10 mouse cellular contexts compared by ENCODE assay signal in the genomic region with DNA sequence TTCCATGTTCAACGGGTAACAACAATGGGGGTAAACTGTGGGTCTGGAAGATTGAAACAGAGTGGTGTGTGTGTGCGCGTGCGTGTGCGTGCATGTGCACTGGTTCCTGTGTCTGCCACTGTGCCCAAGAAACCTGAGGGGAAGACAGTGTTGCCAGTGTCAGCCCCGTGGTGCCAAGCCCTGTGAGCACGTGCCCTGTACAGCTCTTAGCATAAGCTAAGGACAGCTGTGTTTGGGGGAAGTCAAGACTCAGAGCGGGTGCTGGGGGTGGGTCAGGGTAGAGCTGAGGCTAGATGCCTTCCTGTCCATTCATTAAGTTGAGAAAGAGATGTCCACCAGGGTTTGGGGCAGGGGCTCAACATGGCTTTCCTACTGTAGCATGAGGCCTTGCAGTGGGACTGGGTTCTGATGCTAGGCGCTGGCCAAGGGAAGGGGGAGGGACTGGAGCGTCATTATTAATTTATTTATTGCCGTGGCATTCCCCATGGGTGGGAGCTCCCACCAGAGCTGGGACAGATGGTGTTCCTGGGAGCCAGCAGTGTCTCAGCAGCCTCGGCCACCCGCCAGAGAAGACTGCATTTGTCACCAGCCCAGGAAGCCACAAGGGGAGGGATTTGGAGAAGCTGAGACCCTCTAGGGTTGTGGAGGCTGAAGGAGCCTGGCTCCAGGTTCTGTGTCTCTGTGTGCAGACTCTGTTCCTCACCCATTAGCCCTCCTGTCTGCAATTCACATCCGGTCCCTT. TPM values are rescaled to one million over a fixed set of nuclear protein-coding genes. Genes with fewer than 3 reads are reported as not detected.
DNase-seq lines count a peak whose midpoint lies in the region; ATAC-seq and TF ChIP-seq lines count a peak whose summit lies in the region.
"Had no signal": no experiment of that assay in that cellular context is flagged by ENCODE, and none has a peak within 500 bp of the region (broad histone marks: within the 10 kb centered on the region; RNA-seq: fewer than 3 reads in every experiment).

No protein-coding gene starts in this region.

- ATAC-seq in midbrain, embryonic 13.5 days: no peak
- ATAC-seq in hindbrain, embryonic 14.5 days (ENCODE audit: low FRiP score): 0 out of 2 replicates have a peak, but pooled peaks have one; percentile 5
- no peak for ATAC-seq in liver, embryonic 11.5 days (replicated peaks; ENCODE audit: low FRiP score)

- no peak overlapping the region for H3K9ac ChIP-seq in midbrain, embryonic 13.5 days (replicated peaks)
- no peak overlapping the region for H3K9ac ChIP-seq in hindbrain, embryonic 14.5 days
- H3K9ac ChIP-seq in liver, embryonic 11.5 days (ENCODE audit: low read depth, low read length): no peak overlapping the region

- peak; percentile 93 for DNase-seq in heart, adult 11 months
- no peak for DNase-seq in heart, postnatal 36 days
- no peak for DNase-seq in midbrain, embryonic 10.5 days (ENCODE audit: low spot score)
- no peak for DNase-seq in hindbrain, embryonic 14.5 days (ENCODE audit: low spot score)
- no peak for DNase-seq in thymus, adult 18-20 months
- no peak for DNase-seq in liver, embryonic 11.5 days (ENCODE audit: low spot score)
- DNase-seq: thymus, postnatal 25 days had no signal

- no peak for TF ChIP-seq POLR2A in myocyte (IDR thresholded peaks at IDR 0.05; ENCODE audit: insufficient read length, low read depth)

- H3K79me2 ChIP-seq in myocyte (ENCODE audit: control insufficient read depth, insufficient read depth): no peaks in the 10 kb centered on the region

- H3ac ChIP-seq in myocyte (ENCODE audit: control insufficient read depth, insufficient read length): no peak overlapping the region

- peak overlapping the region; percentile 39 for H3K27ac ChIP-seq in midbrain, embryonic 10.5 days (replicated peaks)
- no peak overlapping the region for H3K27ac ChIP-seq in midbrain, embryonic 13.5 days
- H3K27ac ChIP-seq in hindbrain, embryonic 14.5 days: 0 out of 2 replicates have a peak overlapping the region, but pooled peaks have one; percentile 38
- H3K27ac ChIP-seq in liver, embryonic 11.5 days (ENCODE audit: low read depth, low read length): no peak overlapping the region

- peaks cover 40% of the 10 kb centered on the region for H3K4me1 ChIP-seq in midbrain, embryonic 10.5 days
- H3K4me1 ChIP-seq in midbrain, embryonic 13.5 days (replicated peaks): peaks cover 30% of the 10 kb centered on the region
- H3K4me1 ChIP-seq in hindbrain, embryonic 14.5 days (replicated peaks; ENCODE audit: control insufficient read depth, insufficient read depth, low read length): peaks cover 8% of the 10 kb centered on the region; the same call in 1 of the 2 replicates
- H3K4me1 ChIP-seq in liver, embryonic 11.5 days (replicated peaks; ENCODE audit: control insufficient read depth, insufficient read depth, low read length): peaks cover 5% of the 10 kb centered on the region; the same call in 1 of the 2 replicates

- WGBS in midbrain, embryonic 10.5 days: 85% methylated on average over 14 of the region's 14 CpGs
- WGBS in midbrain, embryonic 13.5 days: 75% methylated on average over 14 of the region's 14 CpGs
- 71% methylated on average over 14 of the region's 14 CpGs for WGBS in hindbrain, embryonic 14.5 days
- 66% methylated on average over 14 of the region's 14 CpGs for WGBS in liver, embryonic 11.5 days

- intact Hi-C loops in heart, postnatal 36 days (cut with DNase I): no loop called here

- 0 out of 2 replicates have a peak, but pooled peaks cover 6% of the 10 kb centered on the region for H3K27me3 ChIP-seq in midbrain, embryonic 10.5 days (ENCODE audit: low read depth, poor library complexity, severe bottlenecking)
- H3K27me3 ChIP-seq in midbrain, embryonic 13.5 days: peaks cover 9% of the 10 kb centered on the region
- no peaks in the 10 kb centered on the region for H3K27me3 ChIP-seq in hindbrain, embryonic 14.5 days (ENCODE audit: control insufficient read depth, insufficient read depth, low read length)
- no peaks in the 10 kb centered on the region for H3K27me3 ChIP-seq in myocyte (ENCODE audit: control insufficient read depth, insufficient read depth, insufficient read length)
- H3K27me3 ChIP-seq in liver, embryonic 11.5 days (replicated peaks; ENCODE audit: control insufficient read depth, insufficient read depth, low read length): peaks cover 6% of the 10 kb centered on the region; the same call in 1 of the 2 replicates

- H3K4me3 ChIP-seq in midbrain, embryonic 10.5 days: no peak overlapping the region
- no peak overlapping the region for H3K4me3 ChIP-seq in midbrain, embryonic 13.5 days (replicated peaks)
- no peak overlapping the region for H3K4me3 ChIP-seq in hindbrain, embryonic 14.5 days (replicated peaks; ENCODE audit: low read length)
- H3K4me3 ChIP-seq in myocyte: no peak overlapping the region
- no peak overlapping the region for H3K4me3 ChIP-seq in liver, embryonic 11.5 days (ENCODE audit: low read depth, low read length)

- H3K9me3 ChIP-seq in midbrain, embryonic 10.5 days (replicated peaks): no peaks in the 10 kb centered on the region
- no peaks in the 10 kb centered on the region for H3K9me3 ChIP-seq in midbrain, embryonic 13.5 days
- no peaks in the 10 kb centered on the region for H3K9me3 ChIP-seq in hindbrain, embryonic 14.5 days (ENCODE audit: control insufficient read depth, low read length)
- H3K9me3 ChIP-seq in liver, embryonic 11.5 days (ENCODE audit: control insufficient read depth, low read length): no peaks in the 10 kb centered on the region

- H3K36me3 ChIP-seq in midbrain, embryonic 10.5 days: no peaks in the 10 kb centered on the region
- no peaks in the 10 kb centered on the region for H3K36me3 ChIP-seq in midbrain, embryonic 13.5 days
- H3K36me3 ChIP-seq in hindbrain, embryonic 14.5 days (replicated peaks; ENCODE audit: control insufficient read depth, insufficient read depth): no peaks in the 10 kb centered on the region
- H3K36me3 ChIP-seq in myocyte (ENCODE audit: control insufficient read depth, insufficient read depth): no peaks in the 10 kb centered on the region
- no peaks in the 10 kb centered on the region for H3K36me3 ChIP-seq in liver, embryonic 11.5 days (ENCODE audit: control insufficient read depth, insufficient read depth, low read length)

- no peak overlapping the region for H3K4me2 ChIP-seq in midbrain, embryonic 13.5 days (replicated peaks)
- no peak overlapping the region for H3K4me2 ChIP-seq in hindbrain, embryonic 14.5 days (replicated peaks)
- peak overlapping the region; percentile 34 for H3K4me2 ChIP-seq in myocyte (ENCODE audit: low read depth)
- no peak overlapping the region for H3K4me2 ChIP-seq in liver, embryonic 11.5 days

TF ChIP-seq in myocyte, 11 proteins besides CTCF, POLR2A, EP300 and RAD21:
- TF ChIP-seq TCF12 (IDR thresholded peaks at IDR 0.05; ENCODE audit: insufficient read depth, poor library complexity, severe bottlenecking) (peak; percentile 86), MYOD1 (IDR thresholded peaks at IDR 0.05; ENCODE audit: control insufficient read depth in 1 of 3, insufficient read length in 2 of 3, low read depth in 2 of 3) (peak; percentile 27 to 94 (median 93)), TCF3 (IDR thresholded peaks at IDR 0.05; ENCODE audit: insufficient read length, low read depth) (peak; percentile 73), MYOG (IDR thresholded peaks at IDR 0.05; ENCODE audit: control insufficient read depth in 1 of 3, insufficient read depth in 1 of 3, insufficient read length in 2 of 3, low read depth in 2 of 3) (peak; percentile 71 to 98 (median 89)), CEBPB (IDR thresholded peaks at IDR 0.05; ENCODE audit: insufficient read depth, poor library complexity, severe bottlenecking) (no peak), USF1 (IDR thresholded peaks at IDR 0.05; ENCODE audit: low read depth) (peak; percentile 11), E2F4 (IDR thresholded peaks at IDR 0.05; ENCODE audit: insufficient read depth) (no peak)

RNA-seq across cellular contexts. Expression of a gene that starts 41.0 kb away (rescaled TPM):
- 10 to 100 TPM; 51.8 to 74.3 TPM for total RNA-seq in heart, postnatal 36 days (2021)
- polyA plus RNA-seq in midbrain, embryonic 10.5 days (2016; fragmentation: Nextera tagmentation; extraction: Ambion mirVana): 11.9 and 13.4 TPM in 2 replicates
- polyA plus RNA-seq in midbrain, embryonic 13.5 days (2015; fragmentation: Nextera tagmentation; extraction: Ambion mirVana): 16.6 and 18.9 TPM in 2 replicates
- 25.9 and 26.6 TPM in 2 replicates for polyA plus RNA-seq in hindbrain, embryonic 14.5 days (2014; fragmentation: Nextera tagmentation; extraction: Ambion mirVana)
- polyA plus RNA-seq in myocyte (2012; fragmentation: generic; extraction: Trizol): 49.3 TPM
- 14.4 and 15.0 TPM in 2 replicates for polyA plus RNA-seq in liver, embryonic 11.5 days (2014; fragmentation: Nextera tagmentation; extraction: Ambion mirVana)

RNA-seq across cellular contexts. Expression of a gene that starts 51.8 kb away (rescaled TPM):
- total RNA-seq in heart, postnatal 36 days (2021): not detected
- 3.0 TPM in 1 of 2 replicates, not detected in the other for polyA plus RNA-seq in midbrain, embryonic 10.5 days (2016; fragmentation: Nextera tagmentation; extraction: Ambion mirVana)
- polyA plus RNA-seq in midbrain, embryonic 13.5 days (2015; fragmentation: Nextera tagmentation; extraction: Ambion mirVana): not detected in 2 replicates
- 1.3 TPM in 1 of 2 replicates, not detected in the other for polyA plus RNA-seq in hindbrain, embryonic 14.5 days (2014; fragmentation: Nextera tagmentation; extraction: Ambion mirVana)
- polyA plus RNA-seq in myocyte (2012; fragmentation: generic; extraction: Trizol): 0.55 TPM
- 2.1 TPM in 1 of 2 replicates, not detected in the other for polyA plus RNA-seq in liver, embryonic 11.5 days (2014; fragmentation: Nextera tagmentation; extraction: Ambion mirVana)
- polyA plus RNA-seq: embryonic facial prominence, embryonic 14.5 days had no signal

Comparison
In these comparisons a context has a peak if more than half of its experiments do, and no peak if none do; other contexts are left out.
1. H3K27ac ChIP-seq: peak in midbrain, embryonic 10.5 days (single experiment) and hindbrain, embryonic 14.5 days (single experiment); none in midbrain, embryonic 13.5 days (single experiment) and liver, embryonic 11.5 days (single experiment).